Mouse (Mus musculus): Measurements from ENCODE around the gene Rap1gap.

GRCm38 (mm10) chr4:137664433-137664979, at the start of gene Rap1gap:
- no peak for TF ChIP-seq CTCF (IDR thresholded peaks at IDR 0.05; ENCODE audit: low read depth)
- no peak for TF ChIP-seq EP300 (IDR thresholded peaks at IDR 0.05; ENCODE audit: low read depth)

Measured in liver, embryonic 14.5 days (tissue).